Comparison of ENCODE assay signal across 13 mouse cellular contexts in the genomic region with DNA sequence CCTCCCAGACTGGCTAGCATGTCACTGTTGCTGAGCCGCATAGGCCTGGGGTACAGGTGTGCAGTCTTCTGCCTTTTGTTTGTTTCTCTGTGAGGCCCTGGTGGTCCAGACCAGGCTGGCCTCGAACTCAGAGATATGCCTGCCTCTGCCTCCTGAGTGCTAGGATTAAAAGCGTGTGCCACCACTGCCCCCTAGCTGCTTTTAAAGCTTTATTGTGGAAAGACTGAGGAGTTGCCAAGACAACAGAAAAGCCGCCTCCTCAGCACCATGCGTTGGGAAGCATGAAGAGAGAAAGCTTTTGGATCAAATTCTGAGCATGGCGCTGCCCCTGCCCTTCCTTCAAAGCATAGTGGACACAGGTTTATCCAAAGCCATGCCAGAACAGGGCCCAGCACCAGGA.
"Had no signal": no experiment of that assay in that cellular context is flagged by ENCODE, and none has a peak within 500 bp of the region (broad histone marks: within the 10 kb centered on the region; RNA-seq: fewer than 3 reads in every experiment).

No protein-coding gene starts in this region.

- DNase-seq: kidney, adult 8-10 months; kidney, postnatal 36 days; liver, embryonic 13.5 days; lung, embryonic 14.5 days; lung, postnatal 14 days; right cerebral cortex, postnatal 25 days; thymus, postnatal 4 days had no signal

- H3K9me3 ChIP-seq: limb, embryonic 12.5 days; liver, embryonic 13.5 days; megakaryocyte, embryonic 14.5 days; midbrain, embryonic 12.5 days had no signal

- H3K4me1 ChIP-seq: liver, embryonic 13.5 days had no signal

- H3K9ac ChIP-seq: limb, embryonic 12.5 days; liver, embryonic 13.5 days; lung, embryonic 14.5 days; midbrain, embryonic 12.5 days had no signal

- H3K4me2 ChIP-seq: limb, embryonic 12.5 days; liver, embryonic 13.5 days; lung, embryonic 14.5 days; midbrain, embryonic 12.5 days had no signal

- ATAC-seq: inflammation-experienced regulatory T-cells, adult 6 months; midbrain, embryonic 16.5 days had no signal

- H3K27ac ChIP-seq: limb, embryonic 12.5 days; liver, embryonic 13.5 days; macrophage; midbrain, embryonic 12.5 days had no signal

- H3K4me3 ChIP-seq: limb, embryonic 12.5 days; liver, embryonic 13.5 days; megakaryocyte, embryonic 14.5 days; midbrain, embryonic 12.5 days had no signal

- H3K36me3 ChIP-seq: limb, embryonic 12.5 days; midbrain, embryonic 12.5 days had no signal

- H3K27me3 ChIP-seq: liver, embryonic 13.5 days had no signal
